Mouse (Mus musculus) forebrain, postnatal 0 days (tissue): ENCODE results near the gene Zc3h4. TPM values are rescaled to one million over a fixed set of nuclear protein-coding genes. Genes with fewer than 3 reads are reported as not detected.

ENCODE experiments used
- ATAC-seq: fragments of 200-750 bp; cut with Nextera tagmentation; 2 replicates; pipeline ENCODE4 v1.8.0; 2017; ENCODE audit warnings: mild to moderate bottlenecking, moderate library complexity
- DNase-seq: peaks from one replicate; pipeline ENCODE4 v3.0.0-alpha.2; 2015
- H3K27ac ChIP-seq: fragments of 300-500 bp; sonication (generic); 2 replicates; pipeline ENCODE4 v1.5.1; 2014; ENCODE audit warnings: low read depth, mild to moderate bottlenecking, antibody characterized with exemption, low read length, moderate library complexity, mixed read lengths
- H3K27me3 ChIP-seq: fragments of 300-500 bp; sonication (generic); 2 replicates; pipeline ENCODE4 v1.6.1; 2014; ENCODE audit warnings: mild to moderate bottlenecking, low read length, mixed read lengths; ENCODE audit not compliant: insufficient read depth
- H3K36me3 ChIP-seq: fragments of 300-500 bp; sonication (generic); 2 replicates; pipeline ENCODE4 v1.6.1; 2014; ENCODE audit warnings: mild to moderate bottlenecking, moderate library complexity; ENCODE audit not compliant: insufficient read depth
- H3K4me1 ChIP-seq: fragments of 300-500 bp; sonication (generic); 2 replicates; pipeline ENCODE4 v1.6.1; 2014; ENCODE audit warnings: antibody characterized with exemption; ENCODE audit not compliant: insufficient read depth
- H3K4me2 ChIP-seq: fragments of 300-500 bp; sonication (generic); 2 replicates; pipeline ENCODE4 v1.6.1; 2014; ENCODE audit warnings: low read depth, mild to moderate bottlenecking, moderate library complexity
- H3K4me3 ChIP-seq: fragments of 300-500 bp; sonication (generic); 2 replicates; pipeline ENCODE4 v1.5.1; 2014; ENCODE audit warnings: low read depth, low read length, mixed read lengths
- H3K9ac ChIP-seq: fragments of 300-500 bp; sonication (generic); 2 replicates; pipeline ENCODE4 v1.6.1; 2014; ENCODE audit warnings: mild to moderate bottlenecking
- H3K9me3 ChIP-seq: fragments of 300-500 bp; sonication (generic); 2 replicates; pipeline ENCODE4 v1.6.1; 2016; ENCODE audit warnings: low read length
- CTCF ChIP-seq: sonication (generic); IDR thresholded peaks from 2 replicates; pipeline ENCODE4 v1.5.1; 2016; ENCODE audit warnings: antibody characterized with exemption, control low read depth, low read depth
- WGBS: fragments of 180-500 bp; shearing (Covaris S2); extraction: QIAGEN DNeasy Blood & Tissue Kit; methylation state at CpG from one replicate; pipeline ENCODE4 v1.1.7; 2014; 5-methylcytosine and 5-hydroxymethylcytosine counted together
- polyA plus RNA-seq: library from polyadenylated mRNA; unstranded; fragments of >200 nt; fragmentation: Nextera tagmentation; extraction: Ambion mirVana; gene quantifications from 2 replicates; pipeline ENCODE4 v1.2.1, GENCODE M21; 2015
- total RNA-seq: library from RNA; depleted of rRNA; stranded (reverse); fragments of >200 nt; gene quantifications from 2 replicates; pipeline ENCODE4 v1.2.3, GENCODE M21; 2014

Zc3h4 gene
- total and polyA plus RNA-seq, 2 experiments from 2014 or later, result 11.0 to 57.5 TPM

GRCm38 (mm10) chr7:16441241-16441640 lies 40.5 kb downstream of the Zc3h4 start:
- Histone ChIP-seq H3K9me3 (no peaks in the 10 kb centered on the region), H3K27me3 (no peaks in the 10 kb centered on the region), H3K36me3 (peaks cover 5% of the 10 kb centered on the region; the same call in 1 of the 2 replicates), H3K9ac (no peak overlapping the region), H3K4me1 (no peaks in the 10 kb centered on the region), H3K27ac (no peak overlapping the region), H3K4me3 (no peak overlapping the region), H3K4me2 (no peak overlapping the region)
- DNase-seq (no peak), ATAC-seq (no peak)
- TF ChIP-seq CTCF, result peak; percentile 22; the same call in 1 of the 2 replicates

DNA sequence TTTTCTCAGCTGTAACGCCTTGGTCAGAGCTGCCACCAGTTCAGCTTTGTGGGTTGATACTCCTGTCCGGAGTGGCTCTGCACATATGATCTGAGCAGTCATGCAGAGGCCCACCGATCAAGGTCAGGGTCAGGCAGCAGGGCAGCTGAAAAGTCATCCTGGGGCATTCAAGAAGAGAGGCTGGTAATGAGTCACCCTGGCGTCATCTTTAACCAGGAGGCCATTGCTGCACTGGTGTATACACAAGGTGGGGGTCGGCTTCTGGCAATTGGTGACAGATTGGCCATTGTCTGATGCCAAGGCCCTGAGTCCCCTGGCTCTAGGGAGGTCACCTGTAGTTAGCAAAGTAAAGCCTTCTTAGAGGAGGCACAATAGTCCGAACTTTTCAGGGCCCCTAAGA lies 50.9 kb downstream of the Zc3h4 start:
- no peak overlapping the region for H3K4me3 ChIP-seq
- peaks cover 7% of the 10 kb centered on the region for H3K4me1 ChIP-seq
- H3K9me3 ChIP-seq, result no peaks in the 10 kb centered on the region
- no peak for TF ChIP-seq CTCF
- peaks cover 16% of the 10 kb centered on the region for H3K36me3 ChIP-seq
- DNase-seq, result no peak
- ATAC-seq, result no peak
- no peak overlapping the region for H3K4me2 ChIP-seq
- no peaks in the 10 kb centered on the region for H3K27me3 ChIP-seq
- WGBS, result 87% methylated on average over 6 of the region's 6 CpGs
- H3K27ac ChIP-seq, result no peak overlapping the region
- H3K9ac ChIP-seq, result no peak overlapping the region

DNA sequence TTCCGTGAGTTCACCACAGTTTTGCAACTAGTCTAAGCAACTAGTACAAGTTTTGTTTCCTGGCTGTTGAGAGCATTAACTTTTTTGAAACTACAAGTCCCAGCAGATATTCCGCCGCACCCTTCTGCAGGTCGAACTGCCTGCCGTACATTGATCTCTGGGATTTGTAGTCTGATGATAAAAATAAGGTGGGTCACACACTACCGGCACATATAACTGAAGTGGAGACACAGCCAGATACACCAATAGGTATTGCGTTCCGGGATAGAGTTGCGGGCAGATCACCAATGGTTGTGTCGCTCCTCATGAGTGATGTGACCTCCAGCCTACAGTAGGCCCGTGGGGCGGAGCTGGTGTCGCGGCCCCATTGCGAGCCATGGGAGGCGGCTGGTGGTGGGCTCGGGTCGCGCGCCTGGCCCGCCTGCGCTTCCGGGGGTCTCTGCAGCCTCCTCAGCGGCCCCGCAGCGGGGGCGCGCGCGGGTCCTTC lies 51.9 kb downstream of the Zc3h4 start, which contains the start of gene Tmem160:
Gene Tmem160, plus strand, starts transcription at position 193 of the 487 bp plus-strand sequence.
- ATAC-seq, result peak; percentile 99
- H3K4me2 ChIP-seq, result peak within 1 kb of the TSS; percentile 72
- H3K4me3 ChIP-seq, result peak within 1 kb of the TSS; percentile 68
- no peaks in the 10 kb centered on the region for H3K27me3 ChIP-seq
- no peak for TF ChIP-seq CTCF
- peaks cover 7% of the 10 kb centered on the region for H3K4me1 ChIP-seq
- no peaks in the 10 kb centered on the region for H3K9me3 ChIP-seq
- peak within 1 kb of the TSS; percentile 65 for H3K9ac ChIP-seq
- WGBS, result under 1% methylated on average over 29 of the region's 30 CpGs
- peak; percentile 95 for DNase-seq
- peak within 1 kb of the TSS; percentile 76 for H3K27ac ChIP-seq
- H3K36me3 ChIP-seq, result peaks cover 16% of the 10 kb centered on the region

GRCm38 (mm10) chr7:16453118-16453711 lies 52.5 kb downstream of the Zc3h4 start:
- peak overlapping the region; percentile 72 for H3K4me2 ChIP-seq
- peaks cover 16% of the 10 kb centered on the region for H3K36me3 ChIP-seq
- H3K27ac ChIP-seq, result peak overlapping the region; percentile 76
- peak overlapping the region; percentile 68 for H3K4me3 ChIP-seq
- no peaks in the 10 kb centered on the region for H3K27me3 ChIP-seq
- peak; percentile 74 for ATAC-seq
- peak; percentile 83 for DNase-seq
- no peaks in the 10 kb centered on the region for H3K9me3 ChIP-seq
- WGBS, result 0% methylated on average over 23 of the region's 23 CpGs
- TF ChIP-seq CTCF, result no peak
- peak overlapping the region; percentile 65 for H3K9ac ChIP-seq
- H3K4me1 ChIP-seq, result peaks cover 7% of the 10 kb centered on the region

- peaks cover 7% of the 10 kb centered on the region for H3K4me1 ChIP-seq
- no peak overlapping the region for H3K4me2 ChIP-seq
- no peak overlapping the region for H3K4me3 ChIP-seq
- no peaks in the 10 kb centered on the region for H3K27me3 ChIP-seq
- peaks cover 16% of the 10 kb centered on the region for H3K36me3 ChIP-seq
- H3K9me3 ChIP-seq, result no peaks in the 10 kb centered on the region
- no peak overlapping the region for H3K27ac ChIP-seq
- WGBS, result 97% methylated on average over 14 of the region's 14 CpGs
- no peak for TF ChIP-seq CTCF
- H3K9ac ChIP-seq, result no peak overlapping the region
- DNase-seq (no peak), ATAC-seq (no peak)
These were observed 54.3 kb downstream of the Zc3h4 start for GRCm38 (mm10) chr7:16455016-16455415.

DNA sequence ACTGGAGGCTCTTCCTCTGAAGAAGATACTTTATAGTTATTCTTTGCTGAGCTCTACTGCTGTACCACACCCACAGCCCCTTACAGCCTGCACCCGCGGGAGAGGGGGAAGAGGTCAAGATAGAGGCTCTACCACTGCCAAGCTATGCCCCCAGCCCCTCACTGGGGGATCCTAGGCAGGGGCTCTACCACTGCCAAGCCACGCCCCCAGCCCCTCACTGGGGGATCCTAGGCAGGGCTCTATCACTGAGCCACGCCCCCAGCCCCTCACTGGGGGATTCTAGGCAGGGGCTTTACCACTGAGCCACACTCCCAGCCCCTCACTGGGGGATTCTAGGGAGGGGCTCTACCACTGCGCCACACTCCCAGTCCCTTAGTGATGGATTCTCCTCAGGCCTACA lies 55.6 kb downstream of the Zc3h4 start:
- DNase-seq, result no peak
- Histone ChIP-seq H3K9me3 (no peaks in the 10 kb centered on the region), H3K27ac (no peak overlapping the region), H3K4me3 (no peak overlapping the region), H3K4me2 (no peak overlapping the region), H3K36me3 (peaks cover 16% of the 10 kb centered on the region), H3K27me3 (no peaks in the 10 kb centered on the region), H3K4me1 (peaks cover 7% of the 10 kb centered on the region), H3K9ac (no peak overlapping the region)
- WGBS, result 91% methylated on average over 5 of the region's 5 CpGs
- TF ChIP-seq CTCF, result no peak
- no peak for ATAC-seq

DNA sequence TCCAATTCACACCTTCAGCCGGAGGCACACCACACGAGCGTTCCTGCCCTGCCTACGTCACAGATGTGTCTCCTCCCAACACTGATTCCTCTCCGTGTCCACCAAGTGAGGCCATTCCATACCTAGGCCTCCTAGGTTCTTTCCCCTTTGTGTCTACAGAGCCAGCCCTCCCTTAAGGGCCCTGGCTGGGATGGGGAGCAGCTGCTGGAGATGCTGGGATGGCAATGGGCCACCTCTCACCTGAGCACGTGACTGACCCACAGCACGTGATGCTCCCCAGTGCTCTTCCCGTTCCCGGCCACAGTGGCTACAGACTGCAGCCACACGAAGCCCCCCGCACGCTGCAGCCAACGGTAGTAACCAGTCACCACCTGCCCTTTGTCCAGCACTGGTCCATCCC lies 59.9 kb downstream of the Zc3h4 start:
- Histone ChIP-seq H3K4me1 (no peaks in the 10 kb centered on the region), H3K4me2 (no peak overlapping the region), H3K36me3 (peaks cover 9% of the 10 kb centered on the region), H3K4me3 (no peak overlapping the region), H3K27ac (no peak overlapping the region), H3K9me3 (no peaks in the 10 kb centered on the region), H3K27me3 (no peaks in the 10 kb centered on the region; the same call in 1 of the 2 replicates), H3K9ac (no peak overlapping the region)
- 71% methylated on average over 13 of the region's 13 CpGs for WGBS
- ATAC-seq, result no peak
- no peak for TF ChIP-seq CTCF
- DNase-seq, result no peak
